Mouse (Mus musculus) midbrain, embryonic 12.5 days (tissue): Measurements from ENCODE around the gene Rhox2f. TPM values are rescaled to one million over a fixed set of nuclear protein-coding genes. Genes with fewer than 3 reads are reported as not detected.
"Not testable (repeated sequence)": the region's sequence is repeated elsewhere in the genome, so short reads cannot be mapped to it uniquely, and the experiment has no call there.

Experiments
- ATAC-seq: fragments of 200-750 bp; cut with Nextera tagmentation; 2 replicates; pipeline ENCODE4 v1.8.0; 2017; ENCODE audit warnings: low read depth, moderate TSS enrichment, moderate library complexity; ENCODE audit not compliant: low FRiP score
- H3K27ac ChIP-seq: fragments of 300-500 bp; sonication (generic); replicated peaks from 2 replicates; pipeline ENCODE4 v1.5.1; 2016; ENCODE audit warnings: mild to moderate bottlenecking
- H3K27me3 ChIP-seq: fragments of 300-500 bp; sonication (generic); 2 replicates; pipeline ENCODE4 v1.6.1; 2016; ENCODE audit warnings: mild to moderate bottlenecking
- H3K36me3 ChIP-seq: fragments of 300-500 bp; sonication (generic); 2 replicates; pipeline ENCODE4 v1.6.1; 2016
- H3K4me1 ChIP-seq: fragments of 300-500 bp; sonication (generic); 2 replicates; pipeline ENCODE4 v1.6.1; 2016
- H3K4me2 ChIP-seq: fragments of 300-500 bp; sonication (generic); replicated peaks from 2 replicates; pipeline ENCODE4 v1.6.1; 2016; ENCODE audit warnings: mild to moderate bottlenecking, moderate library complexity
- H3K4me3 ChIP-seq: fragments of 300-500 bp; sonication (generic); 2 replicates; pipeline ENCODE4 v1.5.1; 2016; ENCODE audit warnings: mild to moderate bottlenecking
- H3K9ac ChIP-seq: fragments of 300-500 bp; sonication (generic); replicated peaks from 2 replicates; pipeline ENCODE4 v1.6.1; 2016; ENCODE audit warnings: mild to moderate bottlenecking, moderate library complexity
- H3K9me3 ChIP-seq: fragments of 300-500 bp; sonication (generic); 2 replicates; pipeline ENCODE4 v1.6.1; 2016; ENCODE audit warnings: mild to moderate bottlenecking
- WGBS: fragments of 180-500 bp; shearing (Covaris S2); methylation state at CpG from one replicate; pipeline ENCODE4 v1.1.7; 2016; 5-methylcytosine and 5-hydroxymethylcytosine counted together
- polyA plus RNA-seq: library from polyadenylated mRNA; unstranded; fragments of >200 nt; fragmentation: Nextera tagmentation; extraction: Ambion mirVana; gene quantifications from 2 replicates; pipeline ENCODE4 v1.2.1, GENCODE M21; 2016

Gene Rhox2f
- 0.39 TPM in 1 of 2 replicates, not detected in the other for polyA plus RNA-seq

GRCm38 (mm10) chrX:37571105-37571504, at the start of gene Rhox2f:
Gene Rhox2f (plus strand): TSS chrX:37571405.
- not testable (repeated sequence) for H3K27ac ChIP-seq, H3K4me3 ChIP-seq, H3K9me3 ChIP-seq, ATAC-seq, H3K36me3 ChIP-seq, H3K4me1 ChIP-seq, H3K9ac ChIP-seq, H3K27me3 ChIP-seq, H3K4me2 ChIP-seq
- 89% methylated on average over 8 of the region's 8 CpGs for WGBS

- not testable (repeated sequence) for H3K9ac ChIP-seq, H3K36me3 ChIP-seq, H3K4me1 ChIP-seq, ATAC-seq, H3K9me3 ChIP-seq, H3K4me3 ChIP-seq, H3K4me2 ChIP-seq, H3K27ac ChIP-seq, H3K27me3 ChIP-seq
- WGBS = 97% methylated on average over 2 of the region's 8 CpGs
Observed at GRCm38 (mm10) chrX:37530152-37530551, 41.1 kb upstream of the Rhox2f start, which contains the start of gene Rhox2e. Gene Rhox2e (plus strand): TSS chrX:37530452.

DNA sequence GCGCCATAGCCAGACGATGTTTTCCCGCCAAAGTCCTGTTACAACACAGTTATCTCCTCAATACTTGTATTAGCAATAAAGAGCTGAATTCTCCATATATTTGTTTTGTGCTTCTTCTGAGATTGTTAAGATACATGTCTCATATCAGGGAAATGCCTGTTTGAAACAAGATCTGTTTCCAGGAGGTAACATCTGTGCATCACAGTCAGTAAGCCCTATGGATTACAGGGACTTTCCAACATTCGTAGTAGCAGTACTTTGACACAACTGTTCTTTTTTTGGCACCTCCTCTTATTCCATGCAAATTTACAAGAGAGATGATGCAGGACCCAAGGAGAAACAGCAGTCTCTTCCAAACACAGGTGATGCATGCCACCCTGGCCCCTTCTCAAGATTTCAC, 29.5 kb upstream of the Rhox2f start, which contains the start of gene Rhox3e:
Rhox3e (plus strand) TSS at position 301 of the 400 bp plus-strand sequence.
- no CpG with 5 or more reads among the region's 4 CpGs for WGBS

DNA sequence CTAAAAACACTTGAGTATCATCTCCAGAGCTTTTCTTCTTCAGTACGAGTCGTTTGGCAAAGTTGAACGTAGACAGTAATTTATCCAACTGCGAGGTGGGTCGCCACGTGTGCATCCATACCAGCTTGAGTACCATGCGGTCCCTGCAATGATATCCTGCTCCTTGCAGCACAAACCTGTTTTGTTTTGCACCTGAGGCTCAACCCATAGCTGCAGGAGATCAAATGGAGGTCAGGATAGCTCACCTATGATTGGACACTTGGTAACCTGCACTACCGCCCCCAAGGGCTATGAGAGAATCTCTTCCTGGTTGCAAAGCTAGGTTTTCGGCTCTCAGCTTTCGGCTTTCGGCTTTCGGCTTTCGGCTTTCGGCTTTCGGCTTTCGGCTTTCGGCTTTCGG, 14.1 kb upstream of the Rhox2f start, which contains the start of gene Rhox4e:
Rhox4e (plus strand) TSS at position 301 of the 400 bp plus-strand sequence.
- H3K4me2 ChIP-seq, H3K36me3 ChIP-seq, H3K4me1 ChIP-seq, H3K4me3 ChIP-seq, ATAC-seq, H3K27ac ChIP-seq, H3K27me3 ChIP-seq, H3K9me3 ChIP-seq, H3K9ac ChIP-seq: not testable (repeated sequence)
- 98% methylated on average over 8 of the region's 18 CpGs for WGBS

More for the DNA sequence above, 29.5 kb upstream of the Rhox2f start, which contains the start of gene Rhox3e:
- H3K27ac ChIP-seq, ATAC-seq, H3K9ac ChIP-seq, H3K9me3 ChIP-seq, H3K4me3 ChIP-seq, H3K27me3 ChIP-seq, H3K4me1 ChIP-seq, H3K36me3 ChIP-seq, H3K4me2 ChIP-seq: not testable (repeated sequence)

DNA sequence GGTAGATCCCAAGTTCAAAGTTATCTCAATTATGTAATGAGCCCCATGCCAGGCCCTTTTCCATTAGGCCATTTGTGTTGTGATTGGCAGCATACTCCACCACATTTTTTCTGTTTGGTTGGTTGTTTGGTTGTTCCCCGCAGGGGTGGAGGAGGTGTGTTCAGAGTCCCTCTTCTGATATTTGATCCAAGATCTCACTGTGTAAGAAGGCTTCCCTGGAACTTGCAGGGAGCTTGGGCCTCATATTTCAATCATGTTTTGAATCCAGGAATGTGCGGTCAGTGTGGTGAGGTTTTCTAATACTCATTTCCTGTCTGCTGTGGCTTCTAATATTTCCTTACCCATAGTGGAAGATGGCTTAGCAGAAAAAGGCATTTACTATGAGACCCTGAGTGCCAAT, 1.4 kb downstream of the Rhox2f start:
- not testable (repeated sequence) for H3K27me3 ChIP-seq, H3K4me2 ChIP-seq, H3K27ac ChIP-seq, ATAC-seq, H3K36me3 ChIP-seq, H3K4me3 ChIP-seq, H3K9ac ChIP-seq, H3K9me3 ChIP-seq, H3K4me1 ChIP-seq
- 75% methylated on average over 2 of the region's 2 CpGs for WGBS

- not testable (repeated sequence) for H3K4me1 ChIP-seq, H3K27me3 ChIP-seq, H3K4me3 ChIP-seq, H3K4me2 ChIP-seq, H3K9ac ChIP-seq, H3K36me3 ChIP-seq, H3K27ac ChIP-seq, ATAC-seq, H3K9me3 ChIP-seq
Observed at GRCm38 (mm10) chrX:37580692-37581091, 9.5 kb downstream of the Rhox2f start, which contains the start of gene Rhox3f. Gene Rhox3f (plus strand): TSS chrX:37580992.

- H3K4me2 ChIP-seq, H3K27ac ChIP-seq, H3K27me3 ChIP-seq, H3K9ac ChIP-seq, H3K4me1 ChIP-seq, H3K36me3 ChIP-seq, H3K4me3 ChIP-seq, ATAC-seq, H3K9me3 ChIP-seq: not testable (repeated sequence)
- WGBS = 93% methylated on average over 18 of the region's 19 CpGs
Observed at GRCm38 (mm10) chrX:37607604-37608003, 36.4 kb downstream of the Rhox2f start, which contains the start of gene Rhox4f. Gene Rhox4f (minus strand): TSS chrX:37607704.

Other genes with a start within 250 kb of the Rhox2f start
- gene Rhox3a2, start 191.4 kb upstream of the Rhox2f start, polyA plus RNA-seq = not detected in 2 replicates
- gene Rhox4a2, start 180.6 kb upstream of the Rhox2f start, polyA plus RNA-seq = 0.56 TPM in 1 of 2 replicates, not detected in the other
- 0.43 TPM in 1 of 2 replicates, not detected in the other for gene Rhox2b, start 159.3 kb upstream of the Rhox2f start, polyA plus RNA-seq
- gene Rhox4b, start 138.9 kb upstream of the Rhox2f start, polyA plus RNA-seq = 0.24 TPM in 1 of 2 replicates, not detected in the other
- 1.7 and 3.0 TPM in 2 replicates for gene Rhox2c, start 117.7 kb upstream of the Rhox2f start, polyA plus RNA-seq
- gene Rhox3c, start 112.8 kb upstream of the Rhox2f start, polyA plus RNA-seq = not detected in 2 replicates
- not detected in 2 replicates for gene Rhox4c, start 91.1 kb upstream of the Rhox2f start, polyA plus RNA-seq
- gene Rhox2d, start 78.0 kb upstream of the Rhox2f start, polyA plus RNA-seq = not detected in 2 replicates
- gene Rhox4d, start 57.0 kb upstream of the Rhox2f start, polyA plus RNA-seq = not detected in 2 replicates
- gene Rhox2e, start 41.0 kb upstream of the Rhox2f start, polyA plus RNA-seq = 0.48 TPM in 1 of 2 replicates, not detected in the other
- not detected in 2 replicates for gene Rhox3e, start 29.4 kb upstream of the Rhox2f start, polyA plus RNA-seq
- not detected in 2 replicates for gene Rhox4e, start 14.0 kb upstream of the Rhox2f start, polyA plus RNA-seq
- gene Rhox3f, start 9.6 kb downstream of the Rhox2f start, polyA plus RNA-seq = not detected in 2 replicates
- not detected in 2 replicates for gene Rhox4f, start 36.3 kb downstream of the Rhox2f start, polyA plus RNA-seq
- gene Rhox3g, start 57.2 kb downstream of the Rhox2f start, polyA plus RNA-seq = not detected in 2 replicates
- gene Rhox2g, start 72.1 kb downstream of the Rhox2f start, polyA plus RNA-seq = not detected in 2 replicates
- not detected in 2 replicates for gene Rhox4g, start 79.9 kb downstream of the Rhox2f start, polyA plus RNA-seq
- not detected in 2 replicates for gene Rhox3h, start 97.4 kb downstream of the Rhox2f start, polyA plus RNA-seq
- gene Rhox2h, start 101.9 kb downstream of the Rhox2f start, polyA plus RNA-seq = not detected in 2 replicates
- gene Rhox5, start 233.4 kb downstream of the Rhox2f start, polyA plus RNA-seq = 1.1 and 1.3 TPM in 2 replicates